Mouse (Mus musculus) kidney, postnatal 14 days (tissue): ENCODE data around the gene Sppl3.

ENCODE experiments used
- DNase-seq: peaks from one replicate; pipeline ENCODE4 v3.0.0; 2022; ENCODE audit warnings: mixed read lengths

The Sppl3 gene

DNA sequence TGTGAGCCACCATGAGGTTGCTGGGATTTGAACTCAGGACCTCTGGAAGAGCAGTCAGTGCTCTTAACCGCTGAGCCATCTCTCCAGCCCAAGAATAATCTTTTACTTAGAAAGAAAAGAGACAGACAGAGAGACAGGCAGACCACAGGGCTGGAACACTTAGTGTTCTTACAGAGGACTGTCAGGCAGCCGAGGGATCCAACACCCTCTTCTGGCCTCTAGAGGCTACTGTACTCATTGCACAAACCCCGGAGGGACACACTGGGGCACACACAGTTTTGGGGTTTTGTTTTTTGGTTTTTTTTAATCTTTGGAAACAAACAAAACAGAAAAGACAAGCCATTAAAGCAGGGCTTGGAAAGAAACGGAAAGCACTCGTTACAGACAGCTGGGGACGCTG lies 118.4 kb downstream of the Sppl3 start:
- no peak for DNase-seq

DNA sequence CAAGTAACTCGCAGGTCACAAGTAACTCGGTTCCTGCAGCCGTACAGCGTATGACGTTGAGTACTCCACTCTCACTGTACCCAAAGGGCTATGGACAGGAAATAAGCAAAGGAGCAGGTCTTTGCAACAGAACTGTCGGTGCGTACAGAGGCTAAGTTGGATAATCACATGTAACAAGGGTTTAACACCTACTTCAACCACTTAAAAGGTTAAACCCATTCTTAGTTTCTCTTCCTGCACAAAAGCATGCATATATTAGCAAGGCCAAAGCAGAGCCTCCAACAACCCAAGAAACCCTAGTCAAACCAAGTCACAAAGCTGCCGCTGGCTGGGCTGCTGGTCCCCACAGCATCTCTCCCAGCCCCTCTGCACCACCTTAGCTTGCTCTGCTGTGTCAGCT lies 121.5 kb downstream of the Sppl3 start:
- no peak for DNase-seq

DNA sequence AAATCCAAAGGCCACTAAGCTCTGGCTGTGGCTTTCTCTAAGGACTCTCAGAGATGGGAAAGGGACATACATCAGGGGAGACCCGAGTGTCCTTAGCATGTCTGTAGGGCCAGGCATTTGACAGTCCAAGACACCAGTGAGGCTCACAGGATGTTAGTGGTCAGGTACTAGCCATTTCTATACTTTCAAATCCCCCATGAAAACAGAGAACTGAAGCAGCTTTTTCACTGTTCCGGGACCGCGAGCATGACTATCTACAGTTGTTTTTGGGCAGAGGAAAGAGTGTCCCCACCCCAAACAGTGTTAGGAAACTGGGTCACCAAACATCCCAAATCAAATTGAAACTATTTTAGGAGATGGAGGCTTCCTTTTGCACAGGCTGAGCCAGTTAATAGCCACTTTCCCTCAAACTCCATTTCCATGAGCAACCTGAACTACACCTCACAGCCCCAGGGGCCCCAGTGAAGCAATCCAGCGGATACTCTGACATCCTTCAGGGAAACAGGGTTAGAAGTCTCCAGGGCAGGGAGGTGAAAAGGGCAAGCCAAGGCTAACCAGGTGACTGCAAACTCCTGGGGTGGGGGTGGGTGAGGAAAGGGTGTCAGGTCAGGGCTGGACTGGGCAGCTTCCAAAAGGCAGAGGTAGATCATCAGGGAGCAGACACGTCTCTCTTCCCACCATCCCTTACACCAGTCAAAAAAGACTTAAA lies 122.6 kb downstream of the Sppl3 start:
- DNase-seq: no peak

DNA sequence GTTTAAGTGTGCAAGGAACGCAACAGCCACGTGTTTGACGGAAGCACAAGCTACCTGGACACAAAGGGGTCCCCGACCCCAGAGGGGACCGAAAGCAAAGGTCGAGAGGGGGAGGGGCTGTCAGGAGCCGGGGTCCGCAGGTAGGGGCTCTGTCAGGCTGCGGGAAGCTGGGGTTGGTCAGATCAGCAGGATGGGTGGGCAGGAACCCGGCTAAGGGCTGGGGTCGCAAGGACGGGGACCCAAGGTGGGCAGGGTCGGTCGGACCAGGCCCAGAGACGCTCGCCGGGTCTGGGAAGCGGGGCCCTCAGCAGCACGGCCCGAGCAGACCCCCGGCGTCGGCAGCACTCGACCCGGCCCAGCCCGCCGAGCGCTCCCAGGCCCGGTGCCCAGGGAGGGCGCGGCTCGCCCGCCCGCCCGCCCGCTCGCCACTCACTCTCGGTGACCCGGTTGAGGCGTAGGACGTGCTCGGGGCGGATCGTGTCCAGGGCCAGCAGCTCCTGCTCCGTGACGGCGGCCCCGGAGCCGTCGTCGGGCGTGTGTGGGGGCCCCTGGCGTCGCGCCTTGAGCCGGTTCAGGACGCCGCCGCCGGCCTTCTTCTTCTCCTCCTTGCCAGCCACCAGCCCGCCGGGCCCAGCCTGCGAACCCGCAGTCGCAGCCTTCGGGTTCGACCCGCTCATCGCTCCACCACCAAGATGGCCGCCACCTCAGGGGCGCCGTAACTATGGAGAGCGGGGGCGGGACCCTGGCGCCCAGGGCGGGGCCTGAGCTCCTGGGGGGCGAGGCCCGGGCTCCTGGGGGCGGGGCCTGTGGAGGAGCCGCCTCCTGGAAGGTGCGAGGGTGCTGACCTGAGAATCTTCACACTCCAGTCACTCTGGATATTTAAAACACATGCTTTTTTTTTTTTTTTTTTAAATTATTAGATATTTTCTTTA lies 123.6 kb downstream of the Sppl3 start, which contains the start of gene Unc119b:
Unc119b (minus strand) TSS at position 742 of the 932 bp plus-strand sequence.
- peak; percentile 94 for DNase-seq

DNA sequence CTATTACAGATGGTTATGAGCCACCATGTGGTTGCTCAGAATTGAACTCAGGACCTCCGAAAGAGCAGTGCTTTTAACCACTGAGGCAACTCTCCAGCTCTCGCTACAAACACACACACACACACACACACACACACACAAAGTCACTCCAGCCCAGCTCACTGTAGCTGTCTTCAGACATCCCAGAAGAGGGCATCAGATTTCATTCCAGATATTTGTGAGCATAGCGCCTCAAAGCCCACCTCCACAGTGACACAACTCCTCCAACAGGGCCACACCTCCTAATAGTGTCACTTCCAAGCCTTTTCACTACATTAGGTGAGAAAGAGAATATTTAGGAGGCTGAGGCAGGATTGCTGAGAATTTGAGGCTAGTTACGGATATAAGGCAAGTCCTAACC lies 128.2 kb downstream of the Sppl3 start:
- no peak for DNase-seq

DNA sequence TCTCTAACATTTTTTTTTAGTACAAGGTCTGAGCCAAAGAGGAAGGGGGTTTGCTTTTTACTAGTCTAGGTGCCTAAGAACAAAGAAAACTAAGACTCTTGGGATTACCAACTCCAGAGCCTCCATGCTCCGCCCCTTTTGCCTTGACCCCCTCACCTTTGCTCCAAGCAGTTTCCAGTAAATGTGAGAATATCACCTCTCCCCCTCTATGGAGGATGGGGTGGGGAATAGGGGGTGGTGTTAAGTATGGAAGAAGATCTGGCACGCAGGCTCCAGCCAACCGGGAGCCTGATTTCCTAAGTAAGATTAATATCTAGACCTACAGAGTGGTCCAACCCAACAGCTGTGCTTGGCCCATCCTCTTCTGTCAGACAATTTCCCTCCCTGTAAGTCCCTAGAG lies 129.8 kb downstream of the Sppl3 start:
- no peak for DNase-seq

DNA sequence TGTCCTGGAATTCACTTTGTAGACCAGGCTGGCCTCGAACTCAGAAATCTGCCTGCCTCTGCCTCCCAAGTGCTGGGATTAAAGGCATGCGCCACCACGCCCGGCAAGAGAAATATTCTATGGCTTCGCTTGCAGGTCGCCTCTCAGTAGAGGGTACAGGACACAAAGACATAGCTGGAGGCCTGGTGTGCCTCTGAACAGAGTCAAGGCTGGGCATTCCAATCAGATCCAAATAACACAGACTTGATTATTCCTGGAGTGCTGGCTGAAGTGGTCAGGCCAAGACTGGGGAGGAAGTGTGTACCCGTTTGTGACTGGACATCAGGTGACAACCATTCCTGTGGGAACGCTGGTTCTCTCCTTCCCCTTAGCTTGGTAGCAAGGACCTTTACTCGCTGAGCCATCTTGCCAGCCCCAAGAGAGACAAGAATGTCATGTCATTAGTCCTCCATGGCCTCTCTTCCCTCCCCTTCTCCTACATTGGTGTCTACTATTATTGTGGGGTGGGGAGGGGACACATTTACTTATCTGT lies 131.3 kb downstream of the Sppl3 start:
- no peak for DNase-seq

DNA sequence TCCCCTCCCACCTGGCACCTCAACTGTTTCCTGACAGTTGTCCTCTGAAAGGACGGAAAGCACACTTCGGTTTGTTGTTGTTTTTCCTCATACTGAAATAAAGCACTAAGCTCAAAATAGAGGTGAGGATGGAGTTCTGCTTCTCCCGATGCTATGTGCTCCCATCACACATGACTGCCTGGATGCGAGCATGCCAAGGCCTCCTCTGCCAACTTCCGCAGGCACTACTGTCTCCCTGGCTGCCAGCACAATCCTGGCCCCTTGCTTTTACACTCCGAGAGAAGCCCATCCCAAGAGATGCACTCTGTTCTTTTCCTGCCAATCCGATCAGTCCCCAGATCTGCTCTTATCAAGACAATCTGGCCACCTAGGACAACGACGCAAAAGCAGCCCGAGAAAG lies 132.6 kb downstream of the Sppl3 start:
- DNase-seq: no peak

DNA sequence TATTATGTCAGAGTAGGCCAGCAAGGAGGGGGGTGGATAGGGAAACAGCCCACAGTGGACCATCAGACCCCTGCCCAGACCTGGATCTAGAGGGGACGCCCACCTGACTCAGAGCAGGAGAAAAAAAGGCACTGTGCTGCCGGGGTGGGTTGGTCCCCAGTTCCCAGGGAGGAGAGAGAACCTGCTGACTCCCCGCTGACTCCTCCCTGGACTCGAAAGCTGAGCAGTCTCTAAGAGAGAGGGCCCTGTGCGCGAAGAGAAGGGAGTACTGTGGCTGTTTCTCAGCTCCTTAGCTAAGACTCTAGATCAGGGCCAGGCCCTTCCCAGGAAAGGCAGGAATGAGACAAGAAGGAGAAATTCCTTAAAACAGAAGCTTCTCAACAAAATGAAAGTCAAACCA lies 133.5 kb downstream of the Sppl3 start:
- DNase-seq: no peak

DNA sequence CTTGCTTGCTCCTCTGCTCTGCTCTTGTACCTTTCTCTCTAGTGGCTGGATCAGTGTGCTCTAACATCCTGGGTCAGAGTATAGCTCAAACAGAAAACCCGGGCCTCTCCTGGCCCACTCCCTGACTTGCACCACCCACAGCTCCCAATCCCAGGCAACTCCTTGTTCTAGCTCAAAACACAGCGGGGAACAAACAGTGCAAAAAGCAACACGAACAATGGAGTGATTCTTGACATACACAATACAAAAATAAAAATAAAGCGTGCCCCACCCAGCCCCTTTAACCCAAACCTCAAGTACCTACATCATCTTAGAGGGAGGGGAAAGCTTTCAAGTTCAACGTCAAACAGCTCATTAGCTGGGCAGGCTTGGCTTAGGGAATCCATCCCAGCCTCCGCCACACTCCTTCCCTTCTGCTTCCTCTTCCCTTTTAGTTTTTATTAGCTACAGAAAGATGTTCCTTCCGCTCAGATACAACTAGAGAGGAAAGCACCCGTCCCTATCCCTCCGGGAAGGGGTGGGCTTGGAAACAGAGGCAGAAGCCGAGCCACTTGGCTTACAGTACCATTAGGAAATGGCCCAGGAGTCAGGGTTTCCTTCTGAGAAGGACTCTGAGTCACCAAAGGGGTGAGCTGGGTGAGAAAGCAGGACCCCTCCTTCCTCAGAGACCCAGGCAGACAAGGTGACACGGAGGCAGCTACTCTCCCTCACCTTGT lies 134.5 kb downstream of the Sppl3 start:
- DNase-seq: no peak

DNA sequence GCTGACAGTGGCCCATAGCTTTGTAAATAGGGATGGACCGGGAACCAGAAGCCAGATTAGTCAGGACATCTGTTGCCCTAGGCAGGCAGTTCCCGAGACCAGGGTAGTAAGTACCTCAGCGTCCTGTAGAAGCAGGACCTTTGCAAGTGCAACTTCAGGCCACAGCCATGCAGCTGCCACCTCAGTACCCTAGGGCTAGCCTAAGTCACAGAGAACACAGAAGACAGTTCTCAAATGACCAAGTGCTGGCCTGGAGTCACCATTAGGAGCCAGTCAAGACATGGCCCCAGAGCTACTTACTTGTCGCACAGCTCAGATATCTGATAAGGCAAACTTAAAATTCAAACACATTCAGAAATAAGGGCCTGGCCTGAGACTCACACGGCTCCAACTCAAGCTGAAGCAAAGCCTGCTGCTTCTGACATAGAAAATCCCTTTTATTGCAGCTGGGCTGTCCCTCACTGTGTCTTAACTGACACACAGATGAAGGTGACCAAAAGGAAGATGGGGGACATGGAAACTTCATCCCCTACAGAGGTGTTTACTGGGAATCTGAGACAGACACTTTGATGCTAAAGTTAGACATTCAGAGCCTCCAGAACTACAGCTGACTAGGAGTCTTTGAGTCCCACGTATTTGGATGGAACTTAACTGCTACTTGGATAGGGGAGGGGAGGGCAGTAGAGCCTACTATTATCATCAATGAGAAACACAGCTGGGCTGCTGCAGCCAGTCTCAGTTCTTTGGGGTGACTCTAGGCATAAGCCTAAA lies 135.2 kb downstream of the Sppl3 start:
- DNase-seq: no peak

DNA sequence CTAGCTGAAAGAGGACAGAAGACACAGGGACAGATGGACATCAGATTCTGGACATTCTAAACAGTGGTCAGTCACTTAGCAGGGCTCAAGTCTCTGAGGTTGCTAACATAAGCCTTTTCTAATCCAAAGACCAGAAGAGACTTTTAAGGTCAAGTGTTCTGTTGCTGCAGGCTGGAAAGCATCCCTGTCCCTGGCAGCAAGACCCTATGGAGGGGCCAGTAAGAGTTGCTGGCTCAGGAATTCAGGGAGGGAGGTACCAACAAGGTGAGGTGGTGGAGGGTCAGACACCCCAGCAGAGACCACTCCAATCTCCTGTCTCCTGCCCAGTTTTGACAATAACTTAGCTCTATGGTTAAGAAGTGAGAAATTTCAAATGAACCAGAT lies 135.8 kb downstream of the Sppl3 start:
- DNase-seq: no peak

DNA sequence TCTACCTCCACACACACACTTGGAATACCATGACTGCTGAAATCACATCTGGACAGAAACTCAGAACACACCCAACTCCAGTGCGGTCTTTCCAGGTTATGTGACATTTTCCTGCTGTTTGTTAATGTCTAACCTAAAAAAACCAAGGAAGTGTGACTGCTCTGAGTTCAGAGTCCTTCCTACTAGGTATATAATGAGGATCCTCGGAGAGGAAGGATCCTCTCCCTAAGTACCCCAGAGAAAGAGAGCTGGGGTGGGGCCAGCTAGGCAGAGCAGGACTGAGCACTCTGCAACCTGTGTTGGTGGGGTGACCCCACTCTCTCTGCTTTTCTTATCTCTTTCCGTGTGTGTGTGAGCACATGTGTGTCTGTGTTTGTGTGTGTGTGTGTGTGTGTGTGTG lies 136.5 kb downstream of the Sppl3 start:
- peak; percentile 54 for DNase-seq

DNA sequence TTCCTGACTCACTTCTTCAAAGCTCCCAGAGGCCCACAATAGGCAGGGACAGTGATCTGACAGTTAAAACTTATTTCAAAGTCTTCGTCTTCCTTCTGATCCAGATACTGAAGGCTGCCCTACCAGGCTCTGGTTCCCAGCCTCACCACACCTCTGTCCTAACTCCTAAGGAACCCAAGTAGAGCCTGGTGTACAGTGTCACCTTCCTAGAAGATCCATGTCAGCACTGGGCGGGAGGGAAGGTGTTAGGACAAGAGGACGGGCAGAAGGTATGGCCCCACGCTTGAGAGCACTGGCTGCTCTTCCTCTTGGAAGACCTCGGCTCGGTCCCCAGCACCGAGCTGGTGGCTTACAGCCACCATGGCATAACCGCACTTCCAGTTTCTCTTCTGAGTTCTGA lies 137.4 kb downstream of the Sppl3 start:
- no peak for DNase-seq
